Mouse (Mus musculus): Measurements from ENCODE around the gene Mocs1. TPM values are rescaled to one million over a fixed set of nuclear protein-coding genes. Genes with fewer than 3 reads are reported as not detected.

The Mocs1 gene
- polyA plus RNA-seq, 1 experiment from 2014 or later, result 8.9 TPM

Other genes starting within 250 kb of the Mocs1 start
- 4.7 and 7.9 TPM in 2 replicates for gene Daam2, start 136.0 kb downstream of the Mocs1 start, polyA plus RNA-seq (2014; fragmentation: Nextera tagmentation; extraction: Ambion mirVana)
- gene Kif6, start 186.8 kb downstream of the Mocs1 start, polyA plus RNA-seq (2014; fragmentation: Nextera tagmentation; extraction: Ambion mirVana), result 1.7 and 2.0 TPM in 2 replicates

Data from kidney, embryonic 14.5 days (tissue).